In the genomic region with DNA sequence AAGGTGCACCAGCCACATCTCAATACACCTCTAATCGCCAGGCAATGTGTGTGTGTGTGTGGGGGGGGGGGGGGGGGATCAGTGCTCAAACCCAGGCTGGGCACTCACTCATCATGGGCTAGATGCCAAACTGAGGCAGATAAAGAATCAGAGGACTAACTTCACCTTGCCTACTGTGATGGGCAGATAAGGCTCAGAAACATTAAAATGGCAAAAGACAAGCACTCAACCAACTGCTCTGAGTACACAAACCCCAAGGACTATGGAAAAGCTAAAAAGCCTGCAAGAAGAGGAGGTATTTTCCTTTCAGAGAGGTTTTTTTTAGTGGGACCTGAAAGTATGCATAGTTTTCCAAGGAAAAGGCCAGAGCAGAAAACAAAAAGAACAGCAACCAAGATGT, we compare ENCODE assay signal across 8 mouse cellular contexts. TPM values are rescaled to one million over a fixed set of nuclear protein-coding genes. Genes with fewer than 3 reads are reported as not detected.
DNase-seq lines count a peak whose midpoint lies in the region; ATAC-seq lines count a peak whose summit lies in the region.

No protein-coding gene starts in this region.

- H3K9me3 ChIP-seq in neural tube, embryonic 11.5 days (ENCODE audit: control insufficient read depth, low read length): no peaks in the 10 kb centered on the region
- H3K9me3 ChIP-seq in limb, embryonic 12.5 days: no peaks in the 10 kb centered on the region
- H3K9me3 ChIP-seq in stomach, embryonic 15.5 days: no peaks in the 10 kb centered on the region

- WGBS in neural tube, embryonic 11.5 days: 42% methylated on average over 1 of the region's 1 CpGs
- WGBS in limb, embryonic 12.5 days: 21% methylated on average over 1 of the region's 1 CpGs
- WGBS in stomach, embryonic 15.5 days: 40% methylated on average over 1 of the region's 1 CpGs

- ATAC-seq in cerebellum, adult (ENCODE audit: insufficient number of reproducible peaks, low FRiP score, low TSS enrichment): no peak
- ATAC-seq in neural tube, embryonic 11.5 days (ENCODE audit: insufficient read depth, low FRiP score, low TSS enrichment): no peak
- ATAC-seq in limb, embryonic 12.5 days (ENCODE audit: insufficient number of reproducible peaks, insufficient read depth, low FRiP score, low TSS enrichment, low read depth): no peak
- ATAC-seq in stomach, embryonic 15.5 days (ENCODE audit: insufficient read depth, low FRiP score, low read depth): no peak

- H3K4me3 ChIP-seq in neural tube, embryonic 11.5 days (ENCODE audit: low read depth, low read length): peak overlapping the region; percentile 93
- peak overlapping the region; percentile 97 for H3K4me3 ChIP-seq in limb, embryonic 12.5 days (replicated peaks)
- peak overlapping the region; percentile 95 for H3K4me3 ChIP-seq in stomach, embryonic 15.5 days (replicated peaks)

- H3K4me1 ChIP-seq in neural tube, embryonic 11.5 days (ENCODE audit: control insufficient read depth, insufficient read depth, low read length): peaks cover 12% of the 10 kb centered on the region
- H3K4me1 ChIP-seq in limb, embryonic 12.5 days (replicated peaks): peaks cover 16% of the 10 kb centered on the region
- H3K4me1 ChIP-seq in stomach, embryonic 15.5 days: 0 out of 2 replicates have a peak, but pooled peaks cover 9% of the 10 kb centered on the region

- H3K9ac ChIP-seq in neural tube, embryonic 11.5 days (ENCODE audit: low read length): peak overlapping the region; percentile 96
- H3K9ac ChIP-seq in limb, embryonic 12.5 days (replicated peaks): peak overlapping the region; percentile 95
- peak overlapping the region; percentile 100; the same call in 1 of the 2 replicates for H3K9ac ChIP-seq in stomach, embryonic 15.5 days

- H3K27ac ChIP-seq in neural tube, embryonic 11.5 days (ENCODE audit: low read depth, low read length): no peak overlapping the region
- no peak overlapping the region for H3K27ac ChIP-seq in limb, embryonic 12.5 days
- H3K27ac ChIP-seq in stomach, embryonic 15.5 days: no peak overlapping the region

- H3K4me2 ChIP-seq in neural tube, embryonic 11.5 days (ENCODE audit: low read depth): peak overlapping the region; percentile 76
- H3K4me2 ChIP-seq in limb, embryonic 12.5 days: peak overlapping the region; percentile 77
- peak overlapping the region; percentile 80 for H3K4me2 ChIP-seq in stomach, embryonic 15.5 days

- peak; percentile 35 for DNase-seq in cerebellum, adult 9-11 months
- no peak for DNase-seq in neural tube, embryonic 11.5 days (ENCODE audit: low spot score)
- DNase-seq in neural tube, embryonic 10.5 days (ENCODE audit: extremely low spot score, low spot score): no peak
- DNase-seq in kidney, postnatal 10 days: no peak
- no peak for DNase-seq in layer of hippocampus, adult 8-10 months (ENCODE audit: low spot score in 2 of 2)

- H3K27me3 ChIP-seq in neural tube, embryonic 11.5 days (ENCODE audit: control insufficient read depth, insufficient read depth, low read length): no peaks in the 10 kb centered on the region
- no peaks in the 10 kb centered on the region for H3K27me3 ChIP-seq in limb, embryonic 12.5 days
- no peaks in the 10 kb centered on the region for H3K27me3 ChIP-seq in stomach, embryonic 15.5 days (replicated peaks)

- no peaks in the 10 kb centered on the region for H3K36me3 ChIP-seq in neural tube, embryonic 11.5 days (ENCODE audit: control insufficient read depth, insufficient read depth, low read length)
- no peaks in the 10 kb centered on the region for H3K36me3 ChIP-seq in limb, embryonic 12.5 days
- H3K36me3 ChIP-seq in stomach, embryonic 15.5 days: no peaks in the 10 kb centered on the region

RNA-seq across cellular contexts. Expression of gene Xpo6, which starts 1.4 kb away (rescaled TPM):
- 70.0 and 72.9 TPM in 2 replicates for polyA plus RNA-seq in neural tube, embryonic 11.5 days (2014; fragmentation: Nextera tagmentation; extraction: Ambion mirVana)
- polyA plus RNA-seq in limb, embryonic 12.5 days (2016; fragmentation: Nextera tagmentation; extraction: Ambion mirVana): 63.6 and 72.8 TPM in 2 replicates
- polyA plus RNA-seq in stomach, embryonic 15.5 days (2015; fragmentation: Nextera tagmentation; extraction: Ambion mirVana): 35.1 and 35.6 TPM in 2 replicates
- 10 to 100 TPM; 89.1 to 99.7 (median 96.2) TPM for total RNA-seq in layer of hippocampus, adult 8-10 months (2022)
